Mouse (Mus musculus): ENCODE measurements at regions not wholly inside any gene's neighbourhood (a gene's known extent, or its start where the extent isn't known, plus 50 kb on each side); places are given as distances from the start of the nearest gene placed in this dataset.

DNA sequence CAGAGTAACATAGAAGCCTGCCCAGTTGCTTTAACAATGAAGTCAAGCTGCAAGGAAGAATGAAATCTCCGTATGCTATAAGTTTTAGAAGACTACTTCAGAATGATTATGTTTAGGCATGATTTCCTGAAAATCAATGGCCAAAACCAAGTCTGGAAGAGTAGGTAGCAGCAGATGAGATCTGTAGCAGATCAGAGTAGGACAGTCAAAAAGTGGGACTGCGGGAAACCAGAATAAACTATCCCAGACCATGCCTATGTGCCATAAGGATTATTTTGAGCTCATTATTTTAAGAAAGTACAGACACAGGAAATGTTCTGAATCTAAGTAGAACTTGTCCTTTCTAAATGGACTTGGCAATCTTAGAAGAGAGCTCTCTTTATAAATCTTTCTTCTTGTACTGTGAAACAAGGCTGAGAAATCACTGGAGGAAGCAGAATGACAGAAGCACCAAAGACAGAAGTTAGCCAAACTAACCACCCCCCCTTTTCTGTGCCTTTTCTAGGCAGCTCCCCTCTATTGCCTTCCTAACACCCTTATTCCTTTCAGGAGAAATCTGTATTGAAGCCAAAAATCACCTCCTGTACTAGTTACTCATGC lies 376.8 kb upstream of the Flrt2 start:
- Histone ChIP-seq H3K9ac (ENCODE audit: low read depth, low read length, severe bottlenecking) (no peak overlapping the region), H3K4me1 (ENCODE audit: control insufficient read depth, insufficient read depth, low read length) (no peaks in the 10 kb centered on the region), H3K9me3 (ENCODE audit: control insufficient read depth, low read length) (no peaks in the 10 kb centered on the region), H3K27ac (replicated peaks; ENCODE audit: low read depth, low read length) (no peak overlapping the region), H3K27me3 (ENCODE audit: control insufficient read depth, insufficient read depth, low read length) (no peaks in the 10 kb centered on the region), H3K36me3 (ENCODE audit: control insufficient read depth, insufficient read depth, low read length) (no peaks in the 10 kb centered on the region), H3K4me3 (replicated peaks; ENCODE audit: low read length) (no peak overlapping the region), H3K4me2 (replicated peaks; ENCODE audit: low read depth, low read length, severe bottlenecking) (no peak overlapping the region)
- TF ChIP-seq POLR2A (IDR thresholded peaks at IDR 0.05; ENCODE audit: borderline replicate concordance, extremely low read depth, insufficient read depth, insufficient read length): no peak
- DNase-seq (ENCODE audit: low spot score): no peak
- WGBS: 87% methylated on average over 2 of the region's 2 CpGs
- ATAC-seq (ENCODE audit: low FRiP score, low read depth): no peak

DNA sequence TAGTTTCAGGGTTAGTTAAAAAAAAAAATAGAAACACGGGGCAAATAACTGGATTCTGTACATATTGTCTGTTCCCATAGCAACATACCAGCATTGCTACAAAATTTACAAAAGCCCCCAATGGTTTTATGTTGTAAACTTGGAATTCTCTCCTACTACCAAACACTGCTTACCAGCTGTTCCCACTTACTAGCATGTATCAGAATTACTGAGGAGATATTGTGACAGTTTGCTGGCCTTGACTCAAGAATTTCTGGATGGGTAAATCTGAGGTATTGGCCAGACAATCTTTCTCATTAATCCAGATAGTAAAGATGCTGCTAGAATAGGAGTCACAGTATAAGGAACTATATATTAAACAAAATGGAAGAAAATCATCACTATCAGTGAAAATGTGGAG lies 375.2 kb upstream of the Flrt2 start:
- Histone ChIP-seq H3K9ac (ENCODE audit: low read depth, low read length, severe bottlenecking) (no peak overlapping the region), H3K4me3 (replicated peaks; ENCODE audit: low read length) (no peak overlapping the region), H3K27ac (replicated peaks; ENCODE audit: low read depth, low read length) (no peak overlapping the region), H3K9me3 (ENCODE audit: control insufficient read depth, low read length) (no peaks in the 10 kb centered on the region), H3K27me3 (ENCODE audit: control insufficient read depth, insufficient read depth, low read length) (no peaks in the 10 kb centered on the region), H3K4me2 (replicated peaks; ENCODE audit: low read depth, low read length, severe bottlenecking) (no peak overlapping the region), H3K4me1 (ENCODE audit: control insufficient read depth, insufficient read depth, low read length) (no peaks in the 10 kb centered on the region), H3K36me3 (ENCODE audit: control insufficient read depth, insufficient read depth, low read length) (no peaks in the 10 kb centered on the region)
- ATAC-seq (ENCODE audit: low FRiP score, low read depth) (no peak), DNase-seq (ENCODE audit: low spot score) (peak; percentile 62)
- 58% methylated on average over 1 of the region's 1 CpGs for WGBS
- no peak for TF ChIP-seq POLR2A (IDR thresholded peaks at IDR 0.05; ENCODE audit: borderline replicate concordance, extremely low read depth, insufficient read depth, insufficient read length)

DNA sequence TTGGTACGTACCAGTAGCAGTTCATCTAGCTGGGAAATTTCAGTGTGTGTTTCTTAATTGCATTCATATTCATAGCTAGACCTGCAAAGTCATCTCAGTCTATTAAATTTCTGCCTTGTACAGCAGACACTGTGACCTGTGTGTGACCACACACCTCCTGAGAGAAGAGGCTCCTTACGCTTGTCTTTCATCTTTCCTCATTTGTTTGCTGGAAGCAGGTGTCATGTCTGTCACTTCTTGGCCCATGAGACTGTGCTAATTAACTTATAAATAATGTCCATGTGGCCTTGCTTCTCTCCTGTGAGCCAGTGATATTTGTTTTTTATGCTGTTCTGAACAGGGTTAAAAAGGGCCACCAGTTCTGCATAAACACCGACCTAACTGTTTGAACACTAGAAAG lies 370.3 kb upstream of the Flrt2 start:
- Histone ChIP-seq H3K4me3 (replicated peaks; ENCODE audit: low read length) (no peak overlapping the region), H3K4me2 (replicated peaks; ENCODE audit: low read depth, low read length, severe bottlenecking) (no peak overlapping the region), H3K9me3 (ENCODE audit: control insufficient read depth, low read length) (no peaks in the 10 kb centered on the region), H3K27ac (replicated peaks; ENCODE audit: low read depth, low read length) (no peak overlapping the region), H3K4me1 (ENCODE audit: control insufficient read depth, insufficient read depth, low read length) (no peaks in the 10 kb centered on the region), H3K9ac (ENCODE audit: low read depth, low read length, severe bottlenecking) (no peak overlapping the region), H3K27me3 (ENCODE audit: control insufficient read depth, insufficient read depth, low read length) (no peaks in the 10 kb centered on the region), H3K36me3 (ENCODE audit: control insufficient read depth, insufficient read depth, low read length) (no peaks in the 10 kb centered on the region)
- DNase-seq (ENCODE audit: low spot score) (no peak), ATAC-seq (ENCODE audit: low FRiP score, low read depth) (no peak)
- WGBS: 79% methylated on average over 3 of the region's 3 CpGs
- no peak for TF ChIP-seq POLR2A (IDR thresholded peaks at IDR 0.05; ENCODE audit: borderline replicate concordance, extremely low read depth, insufficient read depth, insufficient read length)

DNA sequence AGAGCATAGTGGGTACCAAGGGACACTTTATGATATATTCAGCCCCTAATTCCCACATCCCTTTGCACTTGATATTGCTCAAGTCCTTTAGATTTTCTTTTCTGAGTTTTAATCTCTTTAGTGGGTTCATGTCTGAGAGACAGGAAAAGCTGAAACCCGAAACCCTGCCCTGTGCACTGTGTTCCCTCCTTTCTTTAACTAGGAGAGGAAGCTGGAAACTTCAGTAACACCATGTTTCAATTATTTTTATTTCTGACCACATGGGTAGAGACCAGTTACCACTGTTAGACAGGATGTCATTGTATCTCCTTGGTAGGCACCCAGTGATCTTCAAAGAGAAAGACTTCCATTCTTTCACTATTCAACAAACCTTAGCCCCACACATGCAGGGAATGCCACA lies 362.4 kb upstream of the Flrt2 start:
- Histone ChIP-seq H3K27me3 (ENCODE audit: control insufficient read depth, insufficient read depth, low read length) (no peaks in the 10 kb centered on the region), H3K27ac (replicated peaks; ENCODE audit: low read depth, low read length) (no peak overlapping the region), H3K36me3 (ENCODE audit: control insufficient read depth, insufficient read depth, low read length) (no peaks in the 10 kb centered on the region), H3K9ac (ENCODE audit: low read depth, low read length, severe bottlenecking) (no peak overlapping the region), H3K9me3 (ENCODE audit: control insufficient read depth, low read length) (no peaks in the 10 kb centered on the region), H3K4me3 (replicated peaks; ENCODE audit: low read length) (no peak overlapping the region), H3K4me1 (ENCODE audit: control insufficient read depth, insufficient read depth, low read length) (no peaks in the 10 kb centered on the region), H3K4me2 (replicated peaks; ENCODE audit: low read depth, low read length, severe bottlenecking) (no peak overlapping the region)
- no peak for TF ChIP-seq POLR2A (IDR thresholded peaks at IDR 0.05; ENCODE audit: borderline replicate concordance, extremely low read depth, insufficient read depth, insufficient read length)
- DNase-seq (ENCODE audit: low spot score) (no peak), ATAC-seq (ENCODE audit: low FRiP score, low read depth) (no peak)
- 23% methylated on average over 1 of the region's 1 CpGs for WGBS

- Histone ChIP-seq H3K27me3 (ENCODE audit: control insufficient read depth, insufficient read depth, low read length) (no peaks in the 10 kb centered on the region), H3K27ac (replicated peaks; ENCODE audit: low read depth, low read length) (no peak overlapping the region), H3K4me2 (replicated peaks; ENCODE audit: low read depth, low read length, severe bottlenecking) (no peak overlapping the region), H3K4me1 (ENCODE audit: control insufficient read depth, insufficient read depth, low read length) (no peaks in the 10 kb centered on the region), H3K36me3 (ENCODE audit: control insufficient read depth, insufficient read depth, low read length) (no peaks in the 10 kb centered on the region), H3K9me3 (ENCODE audit: control insufficient read depth, low read length) (no peaks in the 10 kb centered on the region), H3K4me3 (replicated peaks; ENCODE audit: low read length) (no peak overlapping the region), H3K9ac (ENCODE audit: low read depth, low read length, severe bottlenecking) (no peak overlapping the region)
- ATAC-seq (ENCODE audit: low FRiP score, low read depth) (no peak), DNase-seq (ENCODE audit: low spot score) (no peak)
- TF ChIP-seq POLR2A (IDR thresholded peaks at IDR 0.05; ENCODE audit: borderline replicate concordance, extremely low read depth, insufficient read depth, insufficient read length): no peak
- WGBS: 85% methylated on average over 5 of the region's 5 CpGs
Observed at GRCm38 (mm10) chr12:95347786-95348185, 344.2 kb upstream of the Flrt2 start.

DNA sequence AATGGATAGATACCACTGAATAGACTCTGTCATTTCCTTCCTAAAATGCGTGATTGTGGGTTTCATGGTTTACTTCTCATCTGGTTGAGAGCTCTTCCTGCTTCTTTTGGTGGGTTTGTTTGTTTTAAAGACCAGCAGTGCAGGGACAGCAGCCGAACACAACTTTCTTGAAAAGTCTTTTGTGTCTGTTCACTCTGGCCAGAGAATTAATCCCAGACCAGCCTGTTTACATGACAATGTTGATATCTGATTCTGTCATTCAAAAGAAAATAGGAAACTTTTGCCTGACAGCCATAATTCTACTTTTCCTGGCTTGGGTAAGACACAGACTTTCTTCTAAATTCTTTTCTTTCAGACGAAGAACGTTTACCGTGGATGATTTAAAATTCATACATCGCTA lies 336.9 kb upstream of the Flrt2 start:
- H3K27ac ChIP-seq (replicated peaks; ENCODE audit: low read depth, low read length): no peak overlapping the region
- TF ChIP-seq POLR2A (IDR thresholded peaks at IDR 0.05; ENCODE audit: borderline replicate concordance, extremely low read depth, insufficient read depth, insufficient read length): no peak
- no peak overlapping the region for H3K4me3 ChIP-seq (replicated peaks; ENCODE audit: low read length)
- 75% methylated on average over 6 of the region's 6 CpGs for whole genome bisulfite sequencing
- H3K9me3 ChIP-seq (ENCODE audit: control insufficient read depth, low read length): no peaks in the 10 kb centered on the region
- H3K9ac ChIP-seq (ENCODE audit: low read depth, low read length, severe bottlenecking): no peak overlapping the region
- no peaks in the 10 kb centered on the region for H3K36me3 ChIP-seq (ENCODE audit: control insufficient read depth, insufficient read depth, low read length)
- H3K27me3 ChIP-seq (ENCODE audit: control insufficient read depth, insufficient read depth, low read length): no peaks in the 10 kb centered on the region
- H3K4me2 ChIP-seq (replicated peaks; ENCODE audit: low read depth, low read length, severe bottlenecking): no peak overlapping the region
- H3K4me1 ChIP-seq (ENCODE audit: control insufficient read depth, insufficient read depth, low read length): no peaks in the 10 kb centered on the region
- DNase-seq (ENCODE audit: low spot score) (no peak), ATAC-seq (ENCODE audit: low FRiP score, low read depth) (no peak)

All from limb, embryonic 14.5 days (tissue).